Mouse (Mus musculus): Measurements from ENCODE around the gene Slco3a1. TPM values are rescaled to one million over a fixed set of nuclear protein-coding genes. Genes with fewer than 3 reads are reported as not detected.

Slco3a1 gene
- polyA plus RNA-seq, 1 experiment from 2014 or later, result 21.8 TPM

DNA sequence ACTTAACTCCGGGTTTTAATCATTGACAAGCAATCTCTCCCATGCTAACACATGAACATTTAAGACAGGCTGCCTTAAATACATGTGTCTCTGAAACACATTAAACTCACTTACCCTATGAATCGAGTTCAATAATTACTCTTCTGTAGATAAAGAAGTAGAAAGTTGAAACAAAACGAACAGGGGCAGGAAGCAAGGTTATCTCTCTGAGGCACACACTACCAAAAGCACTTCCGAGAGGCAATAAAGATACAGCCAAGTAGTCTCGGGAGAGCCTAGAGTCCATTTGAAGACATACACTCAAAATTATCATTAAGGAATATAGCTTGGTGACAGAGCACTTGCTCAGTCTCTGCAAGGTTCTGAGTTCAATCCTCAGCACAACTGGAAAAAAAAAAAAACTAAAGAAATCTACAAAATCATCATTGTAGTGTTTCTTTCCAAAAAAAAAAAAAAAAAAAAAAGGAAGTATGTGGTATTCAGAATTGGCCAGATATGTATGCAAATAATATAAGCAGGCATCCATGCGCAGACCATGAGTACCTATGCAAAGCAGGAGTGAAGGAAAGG is 5.5 kb downstream of the Slco3a1 start:
- 85% methylated on average over 6 of the region's 6 CpGs for WGBS

DNA sequence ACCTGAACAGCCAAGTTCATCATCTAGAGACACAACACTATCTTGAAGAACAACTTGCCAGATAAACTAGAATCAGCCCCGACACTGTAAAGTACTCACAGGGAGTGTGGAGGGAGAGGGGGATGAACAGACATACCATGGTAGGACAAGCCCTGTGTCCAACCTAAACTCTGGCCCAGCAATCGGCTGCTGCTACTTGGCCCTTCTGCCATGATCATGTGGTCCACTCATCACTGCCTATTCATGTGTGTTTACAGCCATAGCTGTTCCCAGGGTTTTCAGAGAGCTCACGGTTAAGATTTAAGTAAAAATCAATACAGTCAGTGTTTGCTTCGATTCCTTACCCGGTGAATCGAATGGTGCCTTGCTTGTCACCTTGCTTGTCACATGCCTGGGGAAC is 7.9 kb downstream of the Slco3a1 start:
- no peak for ATAC-seq (ENCODE audit: low FRiP score, low read depth)
- WGBS, result 82% methylated on average over 6 of the region's 6 CpGs
- H3K4me1 ChIP-seq (replicated peaks), result peaks cover 3% of the 10 kb centered on the region
- no peak overlapping the region for H3K9ac ChIP-seq
- no peaks in the 10 kb centered on the region for H3K9me3 ChIP-seq
- no peak overlapping the region for H3K4me2 ChIP-seq
- no peak overlapping the region for H3K4me3 ChIP-seq
- H3K27me3 ChIP-seq, result no peaks in the 10 kb centered on the region
- H3K27ac ChIP-seq (replicated peaks), result no peak overlapping the region
- H3K36me3 ChIP-seq, result no peaks in the 10 kb centered on the region

More for the DNA sequence above, 5.5 kb downstream of the Slco3a1 start:
- H3K27ac ChIP-seq (replicated peaks), result no peak overlapping the region
- peak overlapping the region; percentile 4; the same call in 1 of the 2 replicates for H3K4me2 ChIP-seq
- no peaks in the 10 kb centered on the region for H3K27me3 ChIP-seq
- H3K36me3 ChIP-seq, result no peaks in the 10 kb centered on the region
- no peaks in the 10 kb centered on the region for H3K9me3 ChIP-seq
- ATAC-seq (ENCODE audit: low FRiP score, low read depth), result no peak
- H3K4me1 ChIP-seq (replicated peaks), result peaks cover 22% of the 10 kb centered on the region
- H3K9ac ChIP-seq, result no peak overlapping the region
- H3K4me3 ChIP-seq, result no peak overlapping the region

DNA sequence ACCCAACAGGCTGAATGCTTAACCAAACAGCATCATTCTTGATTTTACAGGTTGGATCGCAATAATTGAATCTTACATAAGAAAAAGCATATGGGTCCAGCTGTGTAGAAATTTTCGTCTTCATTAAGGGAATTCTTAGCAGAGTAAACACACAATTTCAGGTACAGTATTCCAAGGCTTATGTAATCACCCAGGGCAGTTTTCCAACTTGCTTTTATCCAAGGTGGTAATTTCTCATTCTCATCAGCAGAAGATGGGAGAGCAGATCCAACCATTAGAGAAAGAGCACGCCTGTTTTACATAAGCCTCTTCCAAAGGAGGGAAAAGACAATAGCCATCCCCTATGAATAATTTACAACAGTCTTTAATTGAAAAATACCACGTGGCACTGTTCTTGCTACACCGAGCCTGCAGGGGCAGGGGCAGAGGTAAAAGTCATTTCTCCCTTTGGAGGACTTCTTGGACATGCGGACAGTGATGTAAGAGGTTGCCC is 9.0 kb downstream of the Slco3a1 start:
- H3K4me2 ChIP-seq, result no peak overlapping the region
- H3K9ac ChIP-seq, result no peak overlapping the region
- ATAC-seq (ENCODE audit: low FRiP score, low read depth), result no peak
- H3K27ac ChIP-seq (replicated peaks), result no peak overlapping the region
- no peaks in the 10 kb centered on the region for H3K27me3 ChIP-seq
- 62% methylated on average over 6 of the region's 6 CpGs for WGBS
- H3K36me3 ChIP-seq, result no peaks in the 10 kb centered on the region
- H3K4me1 ChIP-seq (replicated peaks), result no peaks in the 10 kb centered on the region
- no peaks in the 10 kb centered on the region for H3K9me3 ChIP-seq
- H3K4me3 ChIP-seq, result no peak overlapping the region

DNA sequence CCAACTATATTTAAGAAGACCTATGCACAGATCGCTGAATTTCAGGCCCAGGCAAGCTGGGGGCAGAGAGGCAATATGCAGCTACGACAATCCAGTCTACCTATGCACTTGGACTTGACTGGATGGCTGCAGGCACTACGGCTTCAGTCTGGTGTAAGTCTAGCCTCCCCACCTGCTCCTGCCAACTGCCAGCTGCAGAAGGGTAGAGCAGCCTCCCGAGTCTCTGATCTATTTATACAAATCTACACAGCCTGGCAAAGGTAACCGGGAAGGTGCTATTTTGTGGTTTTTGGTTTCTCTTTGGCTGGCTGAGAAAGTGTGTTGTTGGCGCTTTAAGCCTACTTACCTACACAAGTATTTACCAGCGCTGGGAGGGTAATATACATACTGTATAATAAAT is 10.3 kb downstream of the Slco3a1 start:
- H3K36me3 ChIP-seq, result no peaks in the 10 kb centered on the region
- no peak overlapping the region for H3K9ac ChIP-seq
- 82% methylated on average over 7 of the region's 7 CpGs for WGBS
- H3K4me2 ChIP-seq, result no peak overlapping the region
- H3K9me3 ChIP-seq, result no peaks in the 10 kb centered on the region
- H3K4me1 ChIP-seq (replicated peaks), result no peaks in the 10 kb centered on the region
- no peaks in the 10 kb centered on the region for H3K27me3 ChIP-seq
- H3K27ac ChIP-seq (replicated peaks), result no peak overlapping the region
- H3K4me3 ChIP-seq, result no peak overlapping the region
- ATAC-seq (ENCODE audit: low FRiP score, low read depth), result no peak

DNA sequence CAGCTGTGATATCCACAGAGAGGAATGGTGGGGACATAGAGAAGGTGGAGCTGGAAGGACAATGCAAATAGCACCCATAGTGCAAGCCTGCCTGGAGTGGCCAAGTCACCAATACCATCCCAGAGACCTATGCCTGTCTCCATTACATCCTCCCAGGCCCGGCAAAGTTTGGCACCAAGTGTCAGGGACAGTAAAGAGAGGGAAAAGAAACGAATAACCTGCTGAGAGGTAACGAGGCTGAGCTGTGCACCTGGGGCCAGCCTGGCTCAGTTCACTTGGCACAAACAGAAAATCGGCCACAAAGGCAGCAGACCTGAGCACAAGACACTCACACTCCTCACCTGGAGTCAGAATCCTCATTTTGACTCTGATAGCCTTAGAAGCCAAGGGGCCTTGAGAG is 12.6 kb downstream of the Slco3a1 start:
- Histone ChIP-seq H3K4me2 (no peak overlapping the region), H3K27ac (replicated peaks) (no peak overlapping the region), H3K36me3 (no peaks in the 10 kb centered on the region), H3K27me3 (no peaks in the 10 kb centered on the region), H3K4me1 (replicated peaks) (no peaks in the 10 kb centered on the region), H3K9ac (no peak overlapping the region), H3K9me3 (no peaks in the 10 kb centered on the region), H3K4me3 (no peak overlapping the region)
- WGBS, result 57% methylated on average over 4 of the region's 4 CpGs
- no peak for ATAC-seq (ENCODE audit: low FRiP score, low read depth)

DNA sequence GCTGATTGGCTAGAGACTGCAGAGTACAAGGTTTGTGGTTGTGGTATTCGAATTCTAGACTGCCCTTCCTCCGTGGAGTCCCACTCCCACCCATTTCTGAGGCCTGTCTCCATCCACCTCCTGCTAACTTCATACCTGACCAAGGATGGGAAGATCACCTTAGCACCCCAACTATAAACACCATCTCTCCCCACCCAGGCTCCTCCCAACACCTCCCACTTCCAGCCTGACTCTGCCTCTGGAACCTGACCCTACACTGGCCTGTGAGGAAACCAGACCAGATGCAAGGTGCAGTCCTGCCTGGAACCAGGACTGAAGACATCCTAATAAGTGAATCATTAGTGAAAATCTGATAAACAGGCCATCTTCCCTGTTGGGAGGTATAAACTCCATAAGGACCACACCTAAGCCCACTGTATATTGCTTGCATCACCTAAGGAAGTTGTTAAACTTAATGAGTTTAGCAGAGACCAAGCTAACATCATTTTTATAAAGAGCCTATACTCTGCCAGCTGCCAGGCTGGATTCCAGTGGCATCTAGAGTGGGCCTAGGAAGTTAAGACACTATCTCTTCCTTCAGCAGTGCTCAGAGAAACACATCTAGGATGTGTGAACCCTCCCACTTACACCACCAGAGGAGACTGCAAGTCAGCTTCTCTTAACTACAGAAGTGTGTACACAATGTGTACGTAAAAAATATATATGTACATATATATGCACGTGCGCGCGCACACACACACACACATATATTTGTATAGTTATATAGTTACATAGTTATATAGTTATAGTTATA is 13.5 kb downstream of the Slco3a1 start:
- Histone ChIP-seq H3K27me3 (no peaks in the 10 kb centered on the region), H3K4me1 (replicated peaks) (no peaks in the 10 kb centered on the region), H3K4me3 (no peak overlapping the region), H3K4me2 (no peak overlapping the region), H3K9me3 (no peaks in the 10 kb centered on the region), H3K36me3 (no peaks in the 10 kb centered on the region), H3K9ac (no peak overlapping the region), H3K27ac (replicated peaks) (no peak overlapping the region)
- ATAC-seq (ENCODE audit: low FRiP score, low read depth), result no peak
- WGBS, result 97% methylated on average over 7 of the region's 7 CpGs

DNA sequence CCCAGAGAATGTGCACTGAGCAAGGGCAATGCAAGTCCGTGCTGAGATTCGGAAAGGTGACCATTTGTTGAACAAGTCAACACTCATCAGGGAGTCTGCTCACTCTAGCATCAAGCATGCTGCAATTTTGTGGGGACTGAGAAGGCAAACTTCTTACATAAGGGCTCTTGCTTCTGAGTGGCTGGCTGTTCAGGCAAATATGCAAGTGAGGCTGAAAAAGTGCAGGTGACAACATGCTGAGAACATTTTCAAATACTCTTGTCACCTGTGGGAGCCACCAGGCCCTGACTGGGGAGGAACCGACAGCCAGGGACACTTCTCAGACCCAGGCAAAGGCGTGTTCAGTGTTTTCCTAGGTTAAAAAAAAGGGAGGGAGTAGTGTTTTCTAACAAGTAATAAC is 18.4 kb downstream of the Slco3a1 start:
- Histone ChIP-seq H3K27ac (replicated peaks) (no peak overlapping the region), H3K9ac (no peak overlapping the region), H3K4me2 (no peak overlapping the region), H3K4me3 (no peak overlapping the region), H3K27me3 (no peaks in the 10 kb centered on the region), H3K9me3 (no peaks in the 10 kb centered on the region), H3K36me3 (no peaks in the 10 kb centered on the region), H3K4me1 (replicated peaks) (no peaks in the 10 kb centered on the region)
- 89% methylated on average over 4 of the region's 4 CpGs for WGBS
- no peak for ATAC-seq (ENCODE audit: low FRiP score, low read depth)

DNA sequence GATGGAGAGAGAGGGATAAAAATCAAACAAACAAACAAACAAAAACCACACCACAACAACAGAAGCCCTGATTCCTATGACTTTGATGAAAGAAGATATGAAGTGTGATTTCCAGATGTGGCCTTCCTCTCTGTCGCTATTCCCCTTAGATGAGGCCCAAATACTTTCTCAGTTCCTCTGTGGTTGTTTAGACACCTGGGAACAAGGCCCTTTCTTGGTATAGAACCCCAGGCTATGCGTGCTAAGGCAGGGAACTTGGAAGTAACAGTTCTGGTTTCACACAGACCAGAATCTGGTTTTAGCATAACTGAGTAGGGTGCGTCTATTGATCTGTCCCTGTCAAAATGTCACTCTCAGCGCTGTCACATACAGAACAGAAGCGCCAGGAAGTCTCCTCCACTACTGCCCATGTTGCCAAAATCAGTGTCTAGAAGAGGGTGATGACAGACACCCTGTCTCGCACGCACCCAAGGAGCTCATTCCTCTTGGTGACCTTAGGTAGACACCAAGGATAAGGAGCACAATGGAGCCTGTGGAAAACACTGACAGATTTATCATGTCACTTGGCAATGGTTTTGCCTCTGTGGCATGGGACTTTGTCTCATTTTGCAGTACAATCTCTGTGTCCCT is 23.0 kb downstream of the Slco3a1 start:
- Histone ChIP-seq H3K9ac (no peak overlapping the region), H3K4me1 (replicated peaks) (0 out of 2 replicates have a peak, but pooled peaks cover 3% of the 10 kb centered on the region), H3K4me2 (no peak overlapping the region), H3K36me3 (no peaks in the 10 kb centered on the region), H3K9me3 (no peaks in the 10 kb centered on the region), H3K4me3 (no peak overlapping the region), H3K27ac (replicated peaks) (no peak overlapping the region), H3K27me3 (no peaks in the 10 kb centered on the region)
- no peak for ATAC-seq (ENCODE audit: low FRiP score, low read depth)
- 88% methylated on average over 7 of the region's 7 CpGs for WGBS

DNA sequence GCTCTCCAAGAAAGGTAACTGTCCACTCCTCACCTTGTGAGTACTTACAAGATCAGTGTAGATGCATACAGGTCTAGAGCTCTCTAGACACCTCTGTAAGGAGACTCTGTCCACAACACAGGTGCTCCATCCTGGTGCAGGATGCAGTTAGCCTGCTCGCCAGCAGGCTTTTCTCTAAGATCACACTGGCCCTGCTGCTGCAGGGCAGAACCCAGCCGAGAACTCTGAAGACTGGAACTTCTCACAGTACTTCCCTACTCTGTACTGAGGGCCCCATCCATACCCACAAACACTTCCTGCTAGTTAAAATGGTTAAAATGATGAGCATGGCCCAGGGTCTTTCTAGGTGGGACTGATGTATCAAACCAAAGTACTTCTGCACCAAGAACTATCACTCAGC is 24.7 kb downstream of the Slco3a1 start:
- Histone ChIP-seq H3K9me3 (no peaks in the 10 kb centered on the region), H3K27ac (replicated peaks) (no peak overlapping the region), H3K4me3 (no peak overlapping the region), H3K9ac (no peak overlapping the region), H3K4me2 (no peak overlapping the region), H3K4me1 (replicated peaks) (0 out of 2 replicates have a peak, but pooled peaks cover 3% of the 10 kb centered on the region), H3K36me3 (no peaks in the 10 kb centered on the region), H3K27me3 (no peaks in the 10 kb centered on the region)
- no peak for ATAC-seq (ENCODE audit: low FRiP score, low read depth)
- 83% methylated on average over 2 of the region's 2 CpGs for WGBS

DNA sequence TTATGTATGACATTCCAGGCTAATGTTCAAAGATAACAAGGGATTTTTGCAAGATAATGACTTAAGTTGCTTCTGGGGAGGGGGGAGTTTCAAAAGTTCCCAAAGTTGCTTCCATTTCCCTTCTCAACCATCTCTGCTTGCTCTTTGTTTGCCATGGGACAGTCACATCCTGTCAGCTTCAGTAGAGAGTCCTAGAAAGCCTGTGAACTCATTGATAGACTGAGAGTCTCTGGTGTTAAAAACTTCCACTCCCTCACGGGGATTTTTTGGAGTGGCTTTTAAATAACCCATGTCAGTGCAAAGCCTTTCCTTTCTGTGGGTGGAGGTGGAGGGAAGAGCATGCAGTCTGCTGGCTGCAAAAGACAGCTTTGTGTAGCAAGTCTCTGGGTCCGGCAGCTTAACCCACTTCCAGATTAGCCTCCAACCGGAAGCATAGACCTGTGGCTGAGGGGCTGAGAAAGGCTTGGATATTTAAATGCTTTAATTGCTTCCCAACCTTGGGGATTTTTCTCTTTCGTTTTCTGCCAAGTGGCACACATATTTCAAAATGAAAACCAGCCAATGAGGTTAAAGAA is 25.3 kb downstream of the Slco3a1 start:
- H3K27ac ChIP-seq (replicated peaks), result no peak overlapping the region
- ATAC-seq (ENCODE audit: low FRiP score, low read depth), result no peak
- 0 out of 2 replicates have a peak, but pooled peaks cover 3% of the 10 kb centered on the region for H3K4me1 ChIP-seq (replicated peaks)
- H3K9ac ChIP-seq, result no peak overlapping the region
- WGBS, result 61% methylated on average over 4 of the region's 4 CpGs
- no peaks in the 10 kb centered on the region for H3K9me3 ChIP-seq
- H3K4me3 ChIP-seq, result no peak overlapping the region
- H3K4me2 ChIP-seq, result no peak overlapping the region
- no peaks in the 10 kb centered on the region for H3K27me3 ChIP-seq
- no peaks in the 10 kb centered on the region for H3K36me3 ChIP-seq

DNA sequence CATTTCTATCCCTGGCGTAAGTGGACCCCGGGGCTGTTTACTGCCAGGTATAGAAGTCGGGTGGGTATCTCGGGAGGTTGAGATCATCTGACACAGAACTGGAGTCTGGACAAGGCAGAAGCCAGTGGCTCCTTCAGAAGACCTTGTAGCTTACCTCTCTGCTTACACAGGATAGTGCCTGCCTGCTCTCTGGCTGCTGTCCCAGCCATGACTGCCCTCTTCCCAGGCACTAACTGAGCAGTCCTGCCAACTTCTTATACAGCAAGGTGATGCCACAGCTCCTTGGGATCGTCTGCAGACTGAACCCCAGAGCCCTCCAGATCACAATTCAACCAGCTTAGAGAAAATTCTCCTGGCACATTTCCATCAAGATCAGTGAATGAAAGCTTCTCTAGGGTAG is 26.4 kb downstream of the Slco3a1 start:
- H3K4me3 ChIP-seq, result no peak overlapping the region
- no peak for ATAC-seq (ENCODE audit: low FRiP score, low read depth)
- WGBS, result 84% methylated on average over 5 of the region's 5 CpGs
- H3K9me3 ChIP-seq, result no peaks in the 10 kb centered on the region
- H3K27me3 ChIP-seq, result no peaks in the 10 kb centered on the region
- H3K36me3 ChIP-seq, result no peaks in the 10 kb centered on the region
- no peak overlapping the region for H3K9ac ChIP-seq
- H3K4me1 ChIP-seq (replicated peaks), result 0 out of 2 replicates have a peak, but pooled peaks cover 3% of the 10 kb centered on the region
- H3K27ac ChIP-seq (replicated peaks), result no peak overlapping the region
- H3K4me2 ChIP-seq, result no peak overlapping the region

DNA sequence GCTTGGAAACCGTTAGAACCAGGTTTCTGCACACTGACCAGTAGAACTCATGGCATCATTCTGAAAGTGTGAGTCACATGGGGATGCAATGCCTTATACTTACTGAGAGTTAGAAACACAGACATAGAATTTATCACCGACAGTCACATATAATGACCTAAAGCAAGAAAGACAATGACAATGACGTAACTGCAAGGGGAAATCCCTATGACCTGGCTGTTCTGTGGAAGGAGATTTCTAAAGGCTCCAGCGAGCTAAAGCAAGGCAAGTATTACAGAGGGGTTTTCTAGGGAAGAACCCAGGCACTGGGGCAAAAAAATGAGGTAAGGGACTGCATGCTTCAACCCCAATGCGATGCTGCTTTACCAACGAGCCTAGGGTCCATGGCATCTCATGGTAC is 26.9 kb downstream of the Slco3a1 start:
- no peaks in the 10 kb centered on the region for H3K9me3 ChIP-seq
- no peak for ATAC-seq (ENCODE audit: low FRiP score, low read depth)
- H3K27ac ChIP-seq (replicated peaks), result no peak overlapping the region
- WGBS, result 80% methylated on average over 6 of the region's 6 CpGs
- no peak overlapping the region for H3K4me3 ChIP-seq
- no peaks in the 10 kb centered on the region for H3K36me3 ChIP-seq
- no peaks in the 10 kb centered on the region for H3K27me3 ChIP-seq
- no peak overlapping the region for H3K4me2 ChIP-seq
- H3K9ac ChIP-seq, result no peak overlapping the region
- H3K4me1 ChIP-seq (replicated peaks), result 0 out of 2 replicates have a peak, but pooled peaks cover 3% of the 10 kb centered on the region

All from hindbrain, embryonic 15.5 days (tissue).